Mouse (Mus musculus) kidney, adult 2 months (tissue): ENCODE measurements around the gene Cables2.

Experiments used
- CTCF ChIP-seq: fragments of 200-500 bp; conservative IDR thresholded peaks from 2 replicates; pipeline ENCODE4 v1.5.1; 2011; ENCODE audit warnings: low read depth, mild to moderate bottlenecking, control low read depth, low read length, moderate library complexity, mixed read lengths; ENCODE audit not compliant: insufficient read depth, insufficient read length
- POLR2A ChIP-seq: fragments of 200-500 bp; IDR thresholded peaks from one replicate; pipeline ENCODE4 v1.6.1; 2011; ENCODE audit warnings: low read depth, low read length, control low read depth

- TF ChIP-seq CTCF, result no peak
- no peak for TF ChIP-seq POLR2A
Measured at GRCm38 (mm10) chr2:180277773-180278320, 4.6 kb upstream of the Cables2 start.
